Mouse (Mus musculus) right cerebral cortex, postnatal 10 days (tissue): ENCODE results near the gene Foxl1.

ENCODE experiments used
- DNase-seq, 2 experiments: peaks; one replicate each; pipeline ENCODE4 v3.0.0; 2021; ENCODE audit warnings: low spot score in 2 of 2

Gene Foxl1

GRCm38 (mm10) chr8:121093496-121093895 lies 34.2 kb upstream of the Foxl1 start:
- DNase-seq = no peak

- DNase-seq = peak; percentile 70 to 83
Measured at GRCm38 (mm10) chr8:121104049-121104818, 23.5 kb upstream of the Foxl1 start.

GRCm38 (mm10) chr8:121107668-121108656 lies 19.8 kb upstream of the Foxl1 start, which contains the start of gene Mthfsd:
Gene Mthfsd, minus strand, starts transcription at chr8:121108392.
- peak; percentile 99 to 100 for DNase-seq

GRCm38 (mm10) chr8:121108657-121109056 lies 19.1 kb upstream of the Foxl1 start:
- no peak for DNase-seq

GRCm38 (mm10) chr8:121111145-121111907 lies 16.4 kb upstream of the Foxl1 start:
- no peak for DNase-seq

- DNase-seq = peak; percentile 92 to 95
Measured at GRCm38 (mm10) chr8:121113261-121113660, 14.5 kb upstream of the Foxl1 start.

GRCm38 (mm10) chr8:121115136-121115535 lies 12.6 kb upstream of the Foxl1 start:
- DNase-seq = no peak

- DNase-seq = peak; percentile 80 to 81
Measured at GRCm38 (mm10) chr8:121115948-121116347, 11.8 kb upstream of the Foxl1 start, which contains the start of gene Foxc2. Gene Foxc2, plus strand, starts transcription at chr8:121116171.

- DNase-seq = no peak
Measured at GRCm38 (mm10) chr8:121116591-121117185, 11.1 kb upstream of the Foxl1 start.

GRCm38 (mm10) chr8:121117186-121117651 lies 10.5 kb upstream of the Foxl1 start:
- no peak for DNase-seq

- DNase-seq = no peak
Measured at GRCm38 (mm10) chr8:121117906-121118305, 9.8 kb upstream of the Foxl1 start.

- DNase-seq = no peak
Measured at GRCm38 (mm10) chr8:121118634-121119420, 8.9 kb upstream of the Foxl1 start.

GRCm38 (mm10) chr8:121119635-121120455 lies 7.9 kb upstream of the Foxl1 start:
- no peak for DNase-seq

GRCm38 (mm10) chr8:121120456-121121419 lies 7.0 kb upstream of the Foxl1 start:
- no peak for DNase-seq

- DNase-seq = no peak
Measured at GRCm38 (mm10) chr8:121121704-121122103, 6.0 kb upstream of the Foxl1 start.

GRCm38 (mm10) chr8:121122368-121122767 lies 5.4 kb upstream of the Foxl1 start:
- DNase-seq = no peak

- no peak for DNase-seq
Measured at GRCm38 (mm10) chr8:121123113-121123512, 4.6 kb upstream of the Foxl1 start.

- no peak for DNase-seq
Measured at GRCm38 (mm10) chr8:121124547-121125239, 3.0 kb upstream of the Foxl1 start.
